Mouse (Mus musculus): ENCODE results near the gene Gtpbp3. TPM values are rescaled to one million over a fixed set of nuclear protein-coding genes. Genes with fewer than 3 reads are reported as not detected.
"Not testable (repeated sequence)": the region's sequence is repeated elsewhere in the genome, so short reads cannot be mapped to it uniquely, and the experiment has no call there.

Gene Gtpbp3
- polyA plus RNA-seq, 1 experiment, result 12.5 TPM

GRCm38 (mm10) chr8:71527162-71527870 is 39.4 kb downstream of the Gtpbp3 start:
- Histone ChIP-seq H3K27ac (ENCODE audit: insufficient read depth, low read length) (no peak overlapping the region), H3K4me1 (ENCODE audit: control insufficient read depth, insufficient read depth, low read length) (no peaks in the 10 kb centered on the region), H3K4me3 (ENCODE audit: insufficient read depth, low read length) (no peak overlapping the region)
- TF ChIP-seq CTCF (IDR thresholded peaks at IDR 0.05; ENCODE audit: borderline replicate concordance, insufficient read depth, low read length), result no peak
- TF ChIP-seq POLR2A (IDR thresholded peaks at IDR 0.05; ENCODE audit: low read depth, low read length), result no peak

- TF ChIP-seq CTCF (IDR thresholded peaks at IDR 0.05; ENCODE audit: borderline replicate concordance, insufficient read depth, low read length), result no peak
- TF ChIP-seq POLR2A (IDR thresholded peaks at IDR 0.05; ENCODE audit: low read depth, low read length), result no peak
- Histone ChIP-seq H3K4me1 (ENCODE audit: control insufficient read depth, insufficient read depth, low read length) (no peaks in the 10 kb centered on the region), H3K27ac (ENCODE audit: insufficient read depth, low read length) (no peak overlapping the region), H3K4me3 (ENCODE audit: insufficient read depth, low read length) (no peak overlapping the region)
Measured at GRCm38 (mm10) chr8:71528362-71529073, 40.6 kb downstream of the Gtpbp3 start.

- not testable (repeated sequence) for H3K4me3 ChIP-seq (ENCODE audit: insufficient read depth, low read length); H3K4me1 ChIP-seq (ENCODE audit: control insufficient read depth, insufficient read depth, low read length)
- H3K27ac ChIP-seq (ENCODE audit: insufficient read depth, low read length), result peak overlapping the region; percentile 52
Measured at GRCm38 (mm10) chr8:71530735-71531467, 43.0 kb downstream of the Gtpbp3 start.

- H3K4me3 ChIP-seq (ENCODE audit: insufficient read depth, low read length), result no peak overlapping the region
- no peak overlapping the region for H3K27ac ChIP-seq (ENCODE audit: insufficient read depth, low read length)
- peaks cover 8% of the 10 kb centered on the region for H3K4me1 ChIP-seq (ENCODE audit: control insufficient read depth, insufficient read depth, low read length)
- TF ChIP-seq POLR2A (IDR thresholded peaks at IDR 0.05; ENCODE audit: low read depth, low read length) (no peak), CTCF (IDR thresholded peaks at IDR 0.05; ENCODE audit: borderline replicate concordance, insufficient read depth, low read length) (no peak)
Measured at GRCm38 (mm10) chr8:71534263-71534810, 46.4 kb downstream of the Gtpbp3 start.

GRCm38 (mm10) chr8:71535663-71536062 is 47.8 kb downstream of the Gtpbp3 start:
- TF ChIP-seq POLR2A (IDR thresholded peaks at IDR 0.05; ENCODE audit: low read depth, low read length) (no peak), CTCF (IDR thresholded peaks at IDR 0.05; ENCODE audit: borderline replicate concordance, insufficient read depth, low read length) (no peak)
- H3K27ac ChIP-seq (ENCODE audit: insufficient read depth, low read length), result no peak overlapping the region
- peaks cover 8% of the 10 kb centered on the region for H3K4me1 ChIP-seq (ENCODE audit: control insufficient read depth, insufficient read depth, low read length)
- H3K4me3 ChIP-seq (ENCODE audit: insufficient read depth, low read length), result peak overlapping the region; percentile 59; the same call in 1 of the 2 replicates

DNA sequence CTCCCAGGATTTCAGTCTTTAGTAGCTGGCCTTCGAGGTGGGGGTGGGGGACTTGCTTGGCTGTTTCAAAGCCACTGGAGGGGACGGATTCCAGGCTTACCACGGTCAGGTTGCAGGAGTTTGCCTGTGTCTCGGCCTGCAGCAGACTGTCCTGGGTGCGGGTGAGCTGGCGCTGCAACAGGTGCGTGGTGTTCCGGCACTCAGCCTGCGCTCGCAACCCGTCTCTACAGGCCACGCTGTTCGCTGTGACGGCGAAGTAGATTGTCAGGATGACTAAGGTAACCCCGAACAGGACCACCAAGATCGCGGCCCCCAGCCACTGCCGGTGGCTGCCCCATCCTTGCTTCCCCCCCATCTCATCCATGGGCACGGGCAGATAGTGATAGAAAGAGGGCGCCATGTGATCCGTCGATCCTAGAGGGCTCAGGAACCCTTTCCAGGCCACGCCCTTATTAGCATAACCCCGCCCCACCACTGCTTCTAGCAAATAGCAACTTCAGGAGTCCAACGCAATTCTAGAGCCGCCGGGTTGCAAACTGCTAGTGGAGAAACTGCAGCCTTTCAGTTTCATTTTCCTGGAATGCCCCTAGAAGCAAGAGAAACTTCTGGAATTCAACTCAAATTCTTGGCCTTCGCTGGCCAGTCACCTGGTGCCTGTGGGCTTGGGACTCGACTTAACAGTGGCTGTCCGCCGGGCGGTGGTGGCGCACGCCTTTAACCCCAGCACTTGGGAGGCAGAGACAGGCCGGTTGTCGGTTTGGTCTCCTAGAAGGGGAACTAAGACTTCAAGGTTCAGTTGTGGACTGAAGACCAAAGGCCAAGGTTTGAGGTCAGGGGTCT is 49.3 kb downstream of the Gtpbp3 start, which contains the start of gene Bst2:
TSS of gene Bst2 (minus strand) at position 429 of the 840 bp plus-strand sequence.
- TF ChIP-seq POLR2A (IDR thresholded peaks at IDR 0.05; ENCODE audit: low read depth, low read length) (peak; percentile 67), CTCF (IDR thresholded peaks at IDR 0.05; ENCODE audit: borderline replicate concordance, insufficient read depth, low read length) (no peak)
- peaks cover 8% of the 10 kb centered on the region for H3K4me1 ChIP-seq (ENCODE audit: control insufficient read depth, insufficient read depth, low read length)
- peak within 1 kb of the TSS; percentile 59 for H3K4me3 ChIP-seq (ENCODE audit: insufficient read depth, low read length)
- H3K27ac ChIP-seq (ENCODE audit: insufficient read depth, low read length), result peak within 1 kb of the TSS; percentile 69

DNA sequence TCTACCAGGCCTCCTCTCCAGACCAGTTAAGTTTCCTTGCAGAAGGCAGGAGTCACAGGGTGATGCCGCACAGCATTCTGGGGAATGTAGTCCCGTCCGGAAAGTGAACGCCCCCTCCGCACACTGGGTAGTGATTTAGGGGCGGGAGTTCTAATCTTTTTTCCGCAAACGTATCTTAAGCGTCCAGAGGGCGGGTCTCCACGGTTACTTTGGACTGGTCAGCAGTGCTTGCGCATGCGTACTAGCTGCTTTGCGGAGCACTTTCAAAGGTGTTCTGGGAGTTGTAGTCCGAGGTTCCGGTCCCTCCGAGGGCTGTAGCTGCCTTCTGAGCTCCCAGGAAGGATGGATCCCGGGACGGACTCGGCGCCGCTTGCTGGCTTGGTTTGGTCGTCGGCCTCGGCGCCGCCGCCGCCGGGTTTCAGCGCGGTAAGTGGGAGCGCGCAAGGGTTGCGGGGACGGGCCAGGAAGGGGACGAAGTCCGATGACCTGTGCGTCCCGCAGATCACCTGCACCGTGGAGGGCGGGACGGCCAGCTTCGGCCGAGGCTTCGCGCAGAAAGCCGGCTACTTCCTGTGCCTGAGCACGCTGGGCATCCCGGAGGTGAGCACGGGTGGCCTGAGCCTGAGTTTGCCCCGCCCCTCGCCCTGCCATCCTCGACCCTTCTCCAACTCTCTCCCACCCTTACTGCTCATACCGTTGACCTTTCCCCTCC is 54.9 kb downstream of the Gtpbp3 start, which contains the start of gene Mvb12a:
TSS of gene Mvb12a (plus strand) at position 291 of the 712 bp plus-strand sequence.
- H3K4me1 ChIP-seq (ENCODE audit: control insufficient read depth, insufficient read depth, low read length), result peaks cover 10% of the 10 kb centered on the region
- TF ChIP-seq POLR2A (IDR thresholded peaks at IDR 0.05; ENCODE audit: low read depth, low read length) (peak; percentile 47), CTCF (IDR thresholded peaks at IDR 0.05; ENCODE audit: borderline replicate concordance, insufficient read depth, low read length) (no peak)
- H3K4me3 ChIP-seq (ENCODE audit: insufficient read depth, low read length), result peak within 1 kb of the TSS; percentile 74
- no peak within 1 kb of the TSS for H3K27ac ChIP-seq (ENCODE audit: insufficient read depth, low read length)

GRCm38 (mm10) chr8:71543755-71544154 is 55.9 kb downstream of the Gtpbp3 start:
- H3K4me3 ChIP-seq (ENCODE audit: insufficient read depth, low read length), result peak overlapping the region; percentile 74
- no peak overlapping the region for H3K27ac ChIP-seq (ENCODE audit: insufficient read depth, low read length)
- H3K4me1 ChIP-seq (ENCODE audit: control insufficient read depth, insufficient read depth, low read length), result peaks cover 7% of the 10 kb centered on the region; the same call in 1 of the 2 replicates
- TF ChIP-seq POLR2A (IDR thresholded peaks at IDR 0.05; ENCODE audit: low read depth, low read length), result no peak
- no peak for TF ChIP-seq CTCF (IDR thresholded peaks at IDR 0.05; ENCODE audit: borderline replicate concordance, insufficient read depth, low read length)
